Mouse (Mus musculus): ENCODE results near the gene Fthl17d. TPM values are rescaled to one million over a fixed set of nuclear protein-coding genes. Genes with fewer than 3 reads are reported as not detected.

Fthl17d gene
- polyA plus RNA-seq, 1 experiment from 2014 or later = not detected

Other genes with a start within 250 kb of the Fthl17d start
- gene Ssx9, start 238.3 kb downstream of the Fthl17d start, polyA plus RNA-seq (2015; fragmentation: Nextera tagmentation; extraction: Ambion mirVana) = not detected in 2 replicates
- gene Ssxb5, start 183.1 kb downstream of the Fthl17d start, polyA plus RNA-seq (2015; fragmentation: Nextera tagmentation; extraction: Ambion mirVana) = not detected in 2 replicates
- gene Gm6592, start 142.8 kb downstream of the Fthl17d start, polyA plus RNA-seq (2015; fragmentation: Nextera tagmentation; extraction: Ambion mirVana) = not detected in 2 replicates
- gene Gm5751, start 112.5 kb downstream of the Fthl17d start, polyA plus RNA-seq (2015; fragmentation: Nextera tagmentation; extraction: Ambion mirVana) = not detected in 2 replicates
- 1.0 and 1.4 TPM in 2 replicates for gene B630019K06Rik, start 94.4 kb downstream of the Fthl17d start, polyA plus RNA-seq (2015; fragmentation: Nextera tagmentation; extraction: Ambion mirVana)
- gene Fthl17b, start 23.8 kb downstream of the Fthl17d start, polyA plus RNA-seq (2015; fragmentation: Nextera tagmentation; extraction: Ambion mirVana) = not detected in 2 replicates
- not detected in 2 replicates for gene Fthl17c, start 10.2 kb downstream of the Fthl17d start, polyA plus RNA-seq (2015; fragmentation: Nextera tagmentation; extraction: Ambion mirVana)
- not detected in 2 replicates for gene Fthl17e, start 46.7 kb upstream of the Fthl17d start, polyA plus RNA-seq (2015; fragmentation: Nextera tagmentation; extraction: Ambion mirVana)
- not detected in 2 replicates for gene Fthl17f, start 76.3 kb upstream of the Fthl17d start, polyA plus RNA-seq (2015; fragmentation: Nextera tagmentation; extraction: Ambion mirVana)
- gene 4930402K13Rik, start 117.8 kb upstream of the Fthl17d start, polyA plus RNA-seq (2015; fragmentation: Nextera tagmentation; extraction: Ambion mirVana) = not detected in 2 replicates
- gene Lancl3, start 213.1 kb upstream of the Fthl17d start, polyA plus RNA-seq (2015; fragmentation: Nextera tagmentation; extraction: Ambion mirVana) = 2.8 and 3.4 TPM in 2 replicates